Mouse (Mus musculus) cerebellum, adult 2 months (tissue): ENCODE measurements at regions not wholly inside any gene's neighbourhood (a gene's known extent, or its start where the extent isn't known, plus 50 kb on each side); places are given as distances from the start of the nearest gene placed in this dataset.
A peak's percentile ranks its signal among the peaks of the same experiment; 100 is the strongest.

Experiments used
- DNase-seq, 2 experiments: peaks; one replicate each; pipeline ENCODE4 v3.0.0; 2021
- H3K27ac ChIP-seq: fragments of 200-500 bp; 2 replicates; pipeline ENCODE4 v1.5.1; 2012; ENCODE audit warnings: low read length, control low read depth, inconsistent platforms; ENCODE audit not compliant: insufficient read depth
- H3K27me3 ChIP-seq: fragments of 200-500 bp; 2 replicates; pipeline ENCODE4 v1.6.1; 2012; ENCODE audit warnings: inconsistent platforms, mild to moderate bottlenecking, low read length, moderate library complexity; ENCODE audit not compliant: control insufficient read depth, insufficient read depth
- H3K4me1 ChIP-seq: fragments of 200-500 bp; 2 replicates; pipeline ENCODE4 v1.6.1; 2011; ENCODE audit warnings: low read length; ENCODE audit not compliant: control insufficient read depth, insufficient read depth
- H3K4me3 ChIP-seq: fragments of 200-500 bp; replicated peaks from 2 replicates; pipeline ENCODE3; 2011; ENCODE audit warnings: mild to moderate bottlenecking, low read depth, low read length, control low read depth; ENCODE audit not compliant: insufficient read depth
- CTCF ChIP-seq: fragments of 200-500 bp; IDR thresholded peaks from 2 replicates; pipeline ENCODE4 v1.5.1; 2011; ENCODE audit warnings: low read depth, mild to moderate bottlenecking, control low read depth, low read length, moderate library complexity, borderline replicate concordance; ENCODE audit not compliant: insufficient read depth
- POLR2A ChIP-seq: fragments of 200-500 bp; IDR thresholded peaks from 2 replicates; pipeline ENCODE4 v1.6.1; 2011; ENCODE audit warnings: low read length, control low read depth, borderline replicate concordance; ENCODE audit not compliant: insufficient read depth
- WGBS: fragments of 180-500 bp; shearing (Covaris S2); methylation state at CpG from one replicate; pipeline ENCODE4 v1.1.7; 2018; 5-methylcytosine and 5-hydroxymethylcytosine counted together

DNA sequence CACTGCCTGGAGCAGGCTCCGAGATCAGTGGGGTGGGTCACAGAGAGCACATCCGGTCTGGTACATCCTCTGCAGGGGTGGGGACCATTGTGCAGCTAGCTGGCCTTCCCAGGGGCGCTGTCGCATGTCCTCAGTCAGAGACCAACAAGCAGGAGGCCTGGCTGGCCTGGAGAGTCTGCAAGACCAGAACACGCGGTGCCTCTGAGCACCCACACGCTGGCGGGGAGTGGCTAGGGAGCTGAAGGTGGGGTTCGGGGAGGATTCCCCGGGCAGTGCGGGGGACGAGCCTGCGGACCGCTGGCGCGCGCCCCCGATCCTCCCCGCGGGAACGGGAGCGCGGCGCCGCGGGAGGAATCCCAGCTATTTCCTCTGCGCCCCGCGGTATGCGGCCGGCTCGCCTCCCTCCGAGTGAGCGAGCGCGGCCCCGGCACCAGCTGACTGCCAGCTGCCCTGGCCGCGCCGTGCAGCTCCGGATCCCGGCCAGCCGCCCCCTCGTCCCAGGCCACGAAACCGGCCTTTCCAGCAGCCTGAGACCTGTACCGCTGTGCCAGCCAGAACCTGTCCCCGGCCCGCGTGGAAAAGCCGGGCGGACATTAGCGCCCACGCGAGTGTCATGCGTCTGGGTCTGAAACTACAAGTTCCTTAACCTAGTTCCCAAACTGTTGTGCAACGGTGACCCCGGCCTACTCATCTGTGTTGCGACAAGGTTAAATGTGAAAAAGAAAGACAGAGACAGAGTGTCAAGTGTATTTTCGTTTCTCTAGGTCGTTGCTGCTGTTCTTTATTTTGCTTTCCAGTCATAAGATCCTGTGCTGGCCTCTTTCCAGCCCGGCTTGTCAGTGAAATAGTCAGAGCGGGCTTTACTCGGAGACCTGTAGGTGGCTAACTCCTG is 61.2 kb downstream of the Pkdcc start:
- H3K4me1 ChIP-seq, result peaks cover 6% of the 10 kb centered on the region; the same call in 1 of the 2 replicates
- no peaks in the 10 kb centered on the region for H3K27me3 ChIP-seq
- DNase-seq, result peak; percentile 46 to 52
- 7% methylated on average over 63 of the region's 64 CpGs for WGBS
- no peak overlapping the region for H3K27ac ChIP-seq
- H3K4me3 ChIP-seq, result peak overlapping the region; percentile 47
- TF ChIP-seq POLR2A (no peak), CTCF (no peak)

DNA sequence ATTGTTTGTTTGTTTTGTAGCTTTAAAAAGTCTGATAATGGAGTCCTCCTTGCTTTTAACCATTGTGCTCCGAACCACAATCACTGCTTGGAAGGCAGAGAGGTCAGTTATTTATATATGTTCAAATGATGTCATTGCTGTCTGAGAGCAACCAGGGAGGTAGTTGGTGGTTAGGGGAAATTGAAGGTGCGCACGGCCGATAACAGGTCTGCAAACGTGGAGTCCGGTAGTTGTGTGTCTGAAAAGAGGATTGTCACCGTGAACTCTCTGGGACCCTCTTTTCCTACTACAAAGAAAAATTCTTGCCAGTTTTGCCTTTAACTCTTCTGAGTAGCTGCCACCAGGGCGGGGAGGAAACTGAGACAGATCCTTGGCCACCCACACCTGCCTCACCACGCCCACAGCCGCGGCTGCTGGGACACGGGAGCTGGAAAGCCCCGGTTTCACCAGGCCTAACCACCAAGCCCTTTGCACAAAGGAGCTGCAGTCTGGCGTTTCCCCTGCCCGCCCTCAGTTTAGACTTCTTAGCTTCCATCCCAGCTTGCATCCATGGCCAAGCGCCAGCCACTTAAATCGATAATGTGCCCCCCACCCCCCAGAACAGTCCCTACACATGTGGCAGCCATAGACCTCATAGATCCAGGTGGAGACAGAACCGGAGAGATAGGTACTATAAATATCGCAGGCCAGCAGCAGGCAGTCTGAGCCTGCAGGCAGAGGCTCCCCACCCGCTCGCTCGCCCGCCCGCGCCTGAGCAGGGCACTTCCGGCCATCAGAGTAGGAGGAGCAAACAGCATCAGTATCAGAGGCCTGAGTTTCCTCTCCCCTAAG is 62.2 kb downstream of the Pkdcc start:
- Histone ChIP-seq H3K27ac (no peak overlapping the region), H3K4me3 (peak overlapping the region; percentile 34), H3K27me3 (no peaks in the 10 kb centered on the region), H3K4me1 (peaks cover 6% of the 10 kb centered on the region; the same call in 1 of the 2 replicates)
- WGBS, result 56% methylated on average over 26 of the region's 26 CpGs
- DNase-seq, result peak in 1 of 2 experiments; percentile 15
- TF ChIP-seq POLR2A (no peak), CTCF (no peak)

DNA sequence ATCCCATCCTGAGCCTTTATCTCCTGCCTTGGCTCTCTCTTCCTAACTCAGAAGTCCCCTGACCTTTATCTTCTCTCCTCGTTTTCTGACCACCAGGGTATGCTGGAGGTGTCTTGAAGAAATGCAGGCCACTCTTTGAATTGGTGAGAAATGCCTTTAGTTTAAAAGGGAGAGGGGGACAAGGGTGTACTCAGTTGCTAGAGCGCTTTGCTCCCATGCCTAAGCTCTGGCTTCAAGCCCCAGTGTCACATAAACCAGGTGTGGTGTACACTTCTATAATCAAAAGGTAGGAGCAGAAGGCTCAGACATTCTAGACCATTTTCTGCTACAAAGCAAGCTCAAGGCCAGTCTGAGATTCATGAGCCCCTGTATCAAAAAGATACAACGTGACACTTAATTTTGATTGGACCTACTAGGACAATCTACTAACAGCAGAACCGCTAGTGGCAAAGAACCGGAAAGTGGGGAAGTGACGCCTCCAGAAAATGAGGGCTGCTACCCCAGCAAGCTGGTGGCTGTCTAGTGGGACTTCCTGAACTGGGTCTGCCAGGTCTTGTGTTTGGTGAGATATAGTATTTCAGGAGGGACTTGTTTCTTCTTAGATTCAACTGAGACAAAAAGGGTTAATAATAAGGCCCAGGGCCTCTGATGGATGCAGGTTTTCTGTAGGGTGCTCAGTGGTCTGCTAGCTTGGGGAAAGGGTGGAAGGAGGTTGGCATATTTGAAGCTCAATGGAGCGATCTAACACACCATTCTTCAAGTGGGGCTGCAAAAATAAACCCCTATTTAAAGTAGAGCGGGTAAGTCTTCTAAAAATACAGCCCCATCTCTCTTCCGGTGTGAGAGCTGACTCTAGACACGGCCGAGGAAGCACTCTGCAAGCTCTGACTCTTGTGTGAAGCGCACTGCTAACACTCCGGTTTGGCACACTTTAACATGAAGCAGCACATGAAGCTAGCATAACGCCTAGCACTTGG is 63.1 kb downstream of the Pkdcc start:
- Histone ChIP-seq H3K4me3 (no peak overlapping the region), H3K27me3 (no peaks in the 10 kb centered on the region), H3K4me1 (peaks cover 6% of the 10 kb centered on the region; the same call in 1 of the 2 replicates), H3K27ac (no peak overlapping the region)
- no peak for DNase-seq
- TF ChIP-seq POLR2A, result no peak
- WGBS, result 87% methylated on average over 14 of the region's 14 CpGs

DNA sequence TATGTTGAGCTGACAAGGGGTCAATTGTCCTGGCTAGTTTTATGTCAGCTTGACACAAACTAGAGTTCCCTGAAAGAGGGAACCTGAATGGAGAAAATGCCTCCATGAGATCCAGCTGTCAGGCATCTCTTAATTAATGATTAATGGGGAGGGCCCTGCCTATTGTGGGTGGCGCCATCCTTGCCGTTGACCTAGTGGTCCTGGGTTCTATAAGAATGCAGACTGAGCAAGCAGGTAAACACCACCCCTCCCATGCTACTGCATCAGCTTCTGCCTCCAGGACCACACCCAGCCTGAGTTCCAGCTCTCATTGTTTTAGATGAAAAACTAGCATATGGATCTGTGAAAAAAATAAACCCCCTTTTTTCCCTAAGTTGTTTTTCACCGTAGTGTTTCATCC is 67.4 kb upstream of the Eml4 start:
- no peak for DNase-seq
- Histone ChIP-seq H3K27me3 (no peaks in the 10 kb centered on the region), H3K27ac (no peak overlapping the region), H3K4me3 (no peak overlapping the region), H3K4me1 (no peaks in the 10 kb centered on the region)
- WGBS, result 86% methylated on average over 3 of the region's 3 CpGs
- TF ChIP-seq POLR2A (no peak), CTCF (no peak)

DNA sequence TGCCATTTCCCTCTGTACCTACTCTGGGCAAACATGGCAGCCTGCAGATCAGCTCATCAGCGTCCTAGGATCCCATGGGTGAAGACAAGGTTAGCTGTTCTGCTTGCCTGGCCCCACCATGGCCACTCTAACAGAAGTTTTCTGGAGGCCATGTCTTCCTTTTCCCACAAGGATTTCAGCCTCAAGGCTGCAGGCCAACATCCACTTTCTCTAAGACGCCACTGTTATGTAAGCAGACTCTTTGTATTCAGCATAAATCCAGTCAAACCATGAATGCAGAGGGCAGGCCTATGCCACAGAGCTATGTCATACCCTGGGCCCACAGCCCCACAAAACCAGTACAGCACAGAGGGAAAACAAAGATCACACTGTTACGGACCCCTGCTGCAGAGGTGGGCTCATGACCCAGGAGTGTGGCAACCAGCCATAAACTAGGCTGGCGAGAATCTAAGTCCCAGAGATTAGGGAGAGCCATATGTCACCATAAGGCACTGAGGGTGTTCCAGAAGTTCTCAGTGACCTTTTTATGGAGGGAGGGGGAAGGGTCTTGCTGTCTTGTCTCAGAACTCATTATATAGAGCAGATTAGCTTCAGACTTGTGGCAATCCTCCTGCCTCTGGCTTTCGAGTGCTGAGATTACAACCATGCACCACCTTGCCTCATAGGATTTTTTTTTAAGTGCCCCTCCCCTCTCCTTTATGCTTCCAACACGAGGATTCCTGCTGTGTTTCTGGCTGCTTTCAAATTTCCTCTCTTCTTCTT is 63.2 kb upstream of the Eml4 start:
- Histone ChIP-seq H3K4me1 (no peaks in the 10 kb centered on the region), H3K4me3 (no peak overlapping the region), H3K27me3 (no peaks in the 10 kb centered on the region), H3K27ac (no peak overlapping the region)
- DNase-seq, result no peak
- WGBS, result 40% methylated on average over 6 of the region's 6 CpGs
- TF ChIP-seq CTCF (no peak), POLR2A (no peak)

DNA sequence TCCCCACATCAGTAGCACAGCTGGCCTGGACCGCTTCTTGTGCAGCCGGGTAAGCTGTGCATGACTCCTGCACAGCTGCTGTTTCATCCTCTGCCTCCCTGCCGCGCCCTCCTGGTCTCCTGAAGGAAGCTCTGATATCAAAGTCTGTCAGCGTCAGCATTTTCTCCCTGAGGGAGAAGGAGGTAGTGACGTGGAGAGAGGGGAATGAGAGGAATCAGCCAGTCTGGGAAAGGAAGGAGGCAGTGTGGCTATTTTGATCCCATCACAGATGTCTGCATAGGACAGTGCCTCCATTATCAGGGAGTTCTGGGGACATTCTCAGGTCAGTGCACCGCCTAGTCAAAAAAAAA is 62.6 kb upstream of the Eml4 start:
- DNase-seq, result peak in 1 of 2 experiments; percentile 28
- no peak overlapping the region for H3K4me3 ChIP-seq
- WGBS, result 17% methylated on average over 7 of the region's 7 CpGs
- no peaks in the 10 kb centered on the region for H3K27me3 ChIP-seq
- H3K4me1 ChIP-seq, result no peaks in the 10 kb centered on the region
- TF ChIP-seq POLR2A (no peak), CTCF (no peak)
- no peak overlapping the region for H3K27ac ChIP-seq
